Mouse (Mus musculus) right cerebral cortex, postnatal 25 days (tissue): ENCODE data around the gene Opn4.
A peak's percentile ranks its signal among the peaks of the same experiment; 100 is the strongest.

Experiments
- DNase-seq: peaks from one replicate; pipeline ENCODE4 v3.0.0; 2022

Opn4 gene

GRCm38 (mm10) chr14:34590743-34591675 lies 8.9 kb downstream of the Opn4 start:
- DNase-seq, result no peak

GRCm38 (mm10) chr14:34590017-34590570 lies 9.8 kb downstream of the Opn4 start:
- no peak for DNase-seq

- DNase-seq, result no peak
Observed at GRCm38 (mm10) chr14:34589185-34589713, 10.7 kb downstream of the Opn4 start.

- DNase-seq, result no peak
Observed at GRCm38 (mm10) chr14:34588498-34588897, 11.4 kb downstream of the Opn4 start, which contains the start of gene Ldb3. Gene Ldb3 (minus strand): TSS chr14:34588682.

GRCm38 (mm10) chr14:34588005-34588404 lies 11.9 kb downstream of the Opn4 start:
- DNase-seq, result no peak

GRCm38 (mm10) chr14:34586871-34587270 lies 13.1 kb downstream of the Opn4 start:
- no peak for DNase-seq

- DNase-seq, result no peak
Observed at GRCm38 (mm10) chr14:34585358-34586105, 14.4 kb downstream of the Opn4 start.

- DNase-seq, result no peak
Observed at GRCm38 (mm10) chr14:34582740-34583427, 17.1 kb downstream of the Opn4 start.

- DNase-seq, result no peak
Observed at GRCm38 (mm10) chr14:34576858-34577257, 23.1 kb downstream of the Opn4 start.

GRCm38 (mm10) chr14:34574068-34574467 lies 25.9 kb downstream of the Opn4 start:
- no peak for DNase-seq

- DNase-seq, result no peak
Observed at GRCm38 (mm10) chr14:34573348-34573913, 26.5 kb downstream of the Opn4 start.

- no peak for DNase-seq
Observed at GRCm38 (mm10) chr14:34571610-34572387, 28.1 kb downstream of the Opn4 start.

- no peak for DNase-seq
Observed at GRCm38 (mm10) chr14:34570903-34571302, 29.0 kb downstream of the Opn4 start.

GRCm38 (mm10) chr14:34570294-34570693 lies 29.6 kb downstream of the Opn4 start:
- peak; percentile 68 for DNase-seq

- DNase-seq, result no peak
Observed at GRCm38 (mm10) chr14:34569534-34570194, 30.3 kb downstream of the Opn4 start.

GRCm38 (mm10) chr14:34568626-34569025 lies 31.3 kb downstream of the Opn4 start:
- DNase-seq, result no peak

- DNase-seq, result no peak
Observed at GRCm38 (mm10) chr14:34567697-34568096, 32.2 kb downstream of the Opn4 start.

- DNase-seq, result no peak
Observed at GRCm38 (mm10) chr14:34566530-34566929, 33.4 kb downstream of the Opn4 start.

GRCm38 (mm10) chr14:34565711-34566110 lies 34.2 kb downstream of the Opn4 start:
- DNase-seq, result no peak

GRCm38 (mm10) chr14:34564646-34565045 lies 35.3 kb downstream of the Opn4 start:
- no peak for DNase-seq

GRCm38 (mm10) chr14:34562393-34562792 lies 37.5 kb downstream of the Opn4 start:
- no peak for DNase-seq
